Mouse (Mus musculus) E14TG2a.4 (cell line): ENCODE data around the gene Tmbim6.

Experiments used
- H3K27me3 ChIP-seq: 2 replicates; pipeline ENCODE4 v1.6.1; 2014; ENCODE audit warnings: low read length, control low read depth; ENCODE audit not compliant: insufficient read depth
- H3K36me3 ChIP-seq: 2 replicates; pipeline ENCODE4 v1.6.1; 2014; ENCODE audit warnings: low read length, control low read depth; ENCODE audit not compliant: insufficient read depth
- H3K4me1 ChIP-seq: replicated peaks from 2 replicates; pipeline ENCODE4 v1.6.1; 2014; ENCODE audit warnings: low read depth, low read length, control low read depth
- H3K4me3 ChIP-seq: replicated peaks from 2 replicates; pipeline ENCODE4 v1.5.1; 2014; ENCODE audit warnings: mild to moderate bottlenecking, low read length
- H3K9me3 ChIP-seq: 2 replicates; pipeline ENCODE4 v1.6.1; 2014; ENCODE audit warnings: low read length, control low read depth
- CTCF ChIP-seq: conservative IDR thresholded peaks from 2 replicates; pipeline ENCODE4 v1.5.1; 2014; ENCODE audit warnings: low read length
- NANOG ChIP-seq: IDR thresholded peaks from 2 replicates; pipeline ENCODE4 v1.6.1; 2014; ENCODE audit warnings: borderline replicate concordance, low read length, mixed read lengths
- POU5F1 ChIP-seq: IDR thresholded peaks from 2 replicates; pipeline ENCODE4 v1.6.1; 2014; ENCODE audit warnings: low read length, borderline replicate concordance

Gene Tmbim6

GRCm38 (mm10) chr15:99417692-99418271 is 25.1 kb downstream of the Tmbim6 start:
- Histone ChIP-seq H3K9me3 (no peaks in the 10 kb centered on the region), H3K36me3 (peaks cover 2% of the 10 kb centered on the region; the same call in 1 of the 2 replicates), H3K27me3 (no peaks in the 10 kb centered on the region), H3K4me3 (peak overlapping the region; percentile 48), H3K4me1 (peaks cover 62% of the 10 kb centered on the region)
- no peak for TF ChIP-seq CTCF
- no peak for TF ChIP-seq NANOG
- no peak for TF ChIP-seq POU5F1

DNA sequence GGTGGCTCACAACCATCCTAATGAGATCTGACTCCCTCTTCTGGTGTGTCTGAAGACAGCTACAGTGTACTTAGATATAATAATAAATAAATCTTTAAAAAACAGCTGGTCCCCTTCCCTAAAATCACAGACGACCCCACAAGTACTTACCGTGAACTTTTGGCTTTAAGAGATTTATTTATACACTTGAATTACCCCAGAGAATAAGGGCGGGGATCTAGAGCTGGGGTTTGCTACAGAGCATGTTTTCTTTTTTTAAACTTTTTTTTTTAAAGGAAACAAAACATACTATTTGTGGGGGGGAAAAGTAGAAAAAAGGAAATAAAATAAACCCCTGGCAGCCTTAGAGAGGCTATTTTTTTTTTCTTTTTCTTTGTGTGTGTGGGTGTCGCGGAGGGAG is 27.4 kb downstream of the Tmbim6 start:
- Histone ChIP-seq H3K36me3 (peaks cover 8% of the 10 kb centered on the region; the same call in 1 of the 2 replicates), H3K4me3 (peak overlapping the region; percentile 65; the same call in 1 of the 2 replicates), H3K9me3 (no peaks in the 10 kb centered on the region), H3K27me3 (peaks cover 5% of the 10 kb centered on the region; the same call in 1 of the 2 replicates), H3K4me1 (peaks cover 72% of the 10 kb centered on the region)
- no peak for TF ChIP-seq POU5F1
- no peak for TF ChIP-seq CTCF
- no peak for TF ChIP-seq NANOG

- Histone ChIP-seq H3K36me3 (peaks cover 8% of the 10 kb centered on the region; the same call in 1 of the 2 replicates), H3K9me3 (no peaks in the 10 kb centered on the region), H3K27me3 (peaks cover 9% of the 10 kb centered on the region), H3K4me1 (peaks cover 77% of the 10 kb centered on the region), H3K4me3 (peak overlapping the region; percentile 65)
- no peak for TF ChIP-seq POU5F1
- no peak for TF ChIP-seq CTCF
- TF ChIP-seq NANOG = no peak
These were observed 27.9 kb downstream of the Tmbim6 start for GRCm38 (mm10) chr15:99420521-99421014.

- Histone ChIP-seq H3K4me3 (peak overlapping the region; percentile 65), H3K36me3 (peaks cover 8% of the 10 kb centered on the region; the same call in 1 of the 2 replicates), H3K4me1 (peaks cover 80% of the 10 kb centered on the region), H3K9me3 (no peaks in the 10 kb centered on the region), H3K27me3 (peaks cover 14% of the 10 kb centered on the region)
- TF ChIP-seq NANOG (no peak), CTCF (no peak), POU5F1 (no peak)
These were observed 28.5 kb downstream of the Tmbim6 start for GRCm38 (mm10) chr15:99421152-99421551.

DNA sequence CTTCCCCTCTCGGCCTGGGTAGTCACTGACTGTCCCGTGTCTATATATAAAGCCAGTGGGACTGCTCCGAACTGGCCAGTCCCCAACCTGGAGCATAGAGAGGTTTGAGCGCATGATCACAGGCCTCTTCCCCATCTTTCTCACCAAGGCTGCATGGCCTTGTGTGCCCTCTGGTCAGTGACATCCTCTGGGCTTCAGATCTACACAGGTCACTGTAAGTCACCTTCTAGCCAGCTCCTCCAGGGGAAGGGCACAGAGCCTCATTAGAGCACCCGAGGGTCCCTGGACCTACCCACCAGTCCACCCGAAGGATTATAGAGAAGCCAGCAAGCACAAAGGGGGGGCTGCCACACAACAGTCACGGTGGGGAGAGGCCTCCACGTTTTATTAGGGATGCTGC is 29.0 kb downstream of the Tmbim6 start:
- Histone ChIP-seq H3K4me1 (peaks cover 82% of the 10 kb centered on the region), H3K4me3 (peak overlapping the region; percentile 45), H3K36me3 (peaks cover 8% of the 10 kb centered on the region; the same call in 1 of the 2 replicates), H3K27me3 (peaks cover 20% of the 10 kb centered on the region), H3K9me3 (no peaks in the 10 kb centered on the region)
- no peak for TF ChIP-seq POU5F1
- TF ChIP-seq NANOG = no peak
- TF ChIP-seq CTCF = no peak

DNA sequence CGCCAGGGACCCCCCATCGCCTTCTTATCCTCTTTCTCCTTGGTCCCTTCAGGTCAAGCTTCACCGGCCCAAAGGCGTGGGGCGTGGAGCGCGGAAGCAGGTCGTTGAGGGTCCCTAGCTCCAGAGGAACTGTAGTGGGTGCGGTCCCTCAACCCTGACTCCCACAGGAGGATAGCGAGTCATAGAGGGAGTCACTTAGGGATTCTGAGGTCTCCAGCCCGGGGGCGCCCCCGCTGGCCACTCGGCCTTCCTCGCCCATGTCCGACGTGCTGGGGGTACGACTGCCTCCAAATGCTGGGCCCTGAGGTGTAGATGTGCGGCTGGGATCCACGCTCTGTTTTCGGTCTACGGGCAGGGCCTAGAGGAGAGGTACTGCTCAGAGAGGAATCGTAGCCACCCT is 29.9 kb downstream of the Tmbim6 start:
- TF ChIP-seq CTCF (no peak), NANOG (no peak), POU5F1 (no peak)
- Histone ChIP-seq H3K4me1 (peaks cover 89% of the 10 kb centered on the region), H3K9me3 (no peaks in the 10 kb centered on the region), H3K36me3 (peaks cover 14% of the 10 kb centered on the region), H3K27me3 (peaks cover 21% of the 10 kb centered on the region), H3K4me3 (peak overlapping the region; percentile 45)

GRCm38 (mm10) chr15:99423131-99423530 is 30.4 kb downstream of the Tmbim6 start:
- TF ChIP-seq POU5F1 (no peak), CTCF (no peak), NANOG (no peak)
- H3K36me3 ChIP-seq = peaks cover 20% of the 10 kb centered on the region
- H3K4me3 ChIP-seq = peak overlapping the region; percentile 45

GRCm38 (mm10) chr15:99423884-99424283 is 31.2 kb downstream of the Tmbim6 start:
- H3K27me3 ChIP-seq = peaks cover 21% of the 10 kb centered on the region
- H3K9me3 ChIP-seq = no peaks in the 10 kb centered on the region
- H3K36me3 ChIP-seq = peaks cover 25% of the 10 kb centered on the region
- TF ChIP-seq POU5F1 (no peak), CTCF (no peak), NANOG (no peak)
- H3K4me1 ChIP-seq = peaks cover 84% of the 10 kb centered on the region
- 0 out of 2 replicates have a peak overlapping the region, but pooled peaks have one; percentile 7 for H3K4me3 ChIP-seq

More at GRCm38 (mm10) chr15:99423131-99423530, 30.4 kb downstream of the Tmbim6 start:
- H3K27me3 ChIP-seq = peaks cover 21% of the 10 kb centered on the region
- H3K9me3 ChIP-seq = no peaks in the 10 kb centered on the region
- H3K4me1 ChIP-seq = peaks cover 91% of the 10 kb centered on the region

DNA sequence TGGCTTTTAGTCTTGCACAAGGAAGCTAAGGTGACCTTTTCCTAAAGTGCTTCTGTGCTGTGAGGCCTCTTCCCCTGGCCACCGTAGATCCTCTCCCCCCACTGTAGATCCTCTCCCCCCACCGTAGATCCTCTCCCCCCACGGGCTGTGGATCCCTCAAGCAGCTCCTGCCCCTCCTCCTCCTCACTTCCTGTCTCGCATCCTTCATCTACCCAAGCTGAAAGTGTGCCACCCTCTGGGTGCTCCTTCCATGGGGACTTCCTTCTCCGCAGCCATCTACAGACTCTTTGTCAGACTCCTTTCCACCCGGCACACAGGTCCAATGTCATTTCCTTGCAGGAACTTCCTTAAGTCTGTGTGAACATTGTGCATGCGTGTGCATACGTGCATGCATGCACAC is 37.7 kb downstream of the Tmbim6 start:
- Histone ChIP-seq H3K4me1 (peaks cover 51% of the 10 kb centered on the region), H3K4me3 (no peak overlapping the region), H3K27me3 (peaks cover 14% of the 10 kb centered on the region), H3K9me3 (no peaks in the 10 kb centered on the region), H3K36me3 (peaks cover 52% of the 10 kb centered on the region)
- no peak for TF ChIP-seq POU5F1
- no peak for TF ChIP-seq CTCF
- TF ChIP-seq NANOG = no peak
